Mouse (Mus musculus): Measurements from ENCODE around the gene Slc2a9.

- TF ChIP-seq TAL1 (IDR thresholded peaks at IDR 0.05; ENCODE audit: low read length) (no peak), GATA1 (IDR thresholded peaks at IDR 0.05; ENCODE audit: low read length) (no peak)
Measured at GRCm38 (mm10) chr5:38450936-38451335, 52.0 kb downstream of the Slc2a9 start.

All from erythroblast, embryonic 14.5 days (primary cell).